ENCODE assay signal across 21 mouse cellular contexts in genomic region chr17:86529003-86529402, GRCm38 (mm10). TPM values are rescaled to one million over a fixed set of nuclear protein-coding genes. Genes with fewer than 3 reads are reported as not detected.
A peak's percentile ranks its signal among the peaks of the same experiment; 100 is the strongest.
DNase-seq lines count a peak whose midpoint lies in the region; ATAC-seq and TF ChIP-seq lines count a peak whose summit lies in the region.
"Had no signal": no experiment of that assay in that cellular context is flagged by ENCODE, and none has a peak within 500 bp of the region (broad histone marks: within the 10 kb centered on the region; RNA-seq: fewer than 3 reads in every experiment).

No protein-coding gene starts in this region.

- intact Hi-C loops in gastrocnemius, adult 2 months (cut with DNase I) = no loop called here
- intact Hi-C loops in left cerebral cortex, adult 2 months (cut with DNase I) = no loop called here
- intact Hi-C loops in left cerebral cortex, postnatal 36 days (cut with DNase I) = no loop called here

- no peaks in the 10 kb centered on the region for H3K36me3 ChIP-seq in kidney, embryonic 15.5 days
- H3K36me3 ChIP-seq: embryonic facial prominence, embryonic 13.5 days; forebrain, embryonic 12.5 days; hindbrain, embryonic 12.5 days had no signal

- H3K27me3 ChIP-seq in kidney, embryonic 15.5 days = no peaks in the 10 kb centered on the region
- H3K27me3 ChIP-seq: embryonic facial prominence, embryonic 13.5 days; forebrain, embryonic 12.5 days; heart, embryonic 12.5 days; hindbrain, embryonic 12.5 days had no signal

- peak overlapping the region; percentile 70 for H3K27ac ChIP-seq in gastrocnemius, adult 2 months
- H3K27ac ChIP-seq in kidney, embryonic 15.5 days = peak overlapping the region; percentile 87
- peak overlapping the region; percentile 12; the same call in 1 of the 2 replicates for H3K27ac ChIP-seq in left cerebral cortex, adult 2 months
- H3K27ac ChIP-seq in brown adipose tissue, adult 24 weeks (replicated peaks; ENCODE audit: low read depth, low read length) = peak overlapping the region; percentile 44
- H3K27ac ChIP-seq: embryonic facial prominence, embryonic 13.5 days; forebrain, embryonic 12.5 days; hindbrain, embryonic 12.5 days had no signal

- no peak for DNase-seq in gastrocnemius, adult 2 months
- DNase-seq in gastrocnemius, postnatal 10 days = no peak
- no peak for DNase-seq in kidney, postnatal 4 days
- no peak for DNase-seq in left cerebral cortex, adult 2 months (ENCODE audit: extremely low spot score in 1 of 2, low spot score in 2 of 2)
- no peak for DNase-seq in left cerebral cortex, postnatal 36 days (ENCODE audit: low spot score in 2 of 2)
- DNase-seq in right cerebral cortex, postnatal 4 days = no peak
- DNase-seq: adrenal gland, postnatal 10 days; cerebellum, adult 18-20 months; cerebellum, adult 9-11 months; cerebellum, postnatal 36 days; heart, adult 18-20 months; heart, postnatal 4 days had no signal

- TF ChIP-seq CTCF in gastrocnemius, adult 2 months (IDR thresholded peaks at IDR 0.05) = no peak
- TF ChIP-seq CTCF in left cerebral cortex, adult 2 months (IDR thresholded peaks at IDR 0.05) = no peak

- H3K4me2 ChIP-seq in kidney, embryonic 15.5 days = no peak overlapping the region
- H3K4me2 ChIP-seq: embryonic facial prominence, embryonic 13.5 days; forebrain, embryonic 12.5 days; heart, embryonic 12.5 days; hindbrain, embryonic 12.5 days had no signal

- peaks cover 49% of the 10 kb centered on the region for H3K4me1 ChIP-seq in kidney, embryonic 15.5 days
- peaks cover 46% of the 10 kb centered on the region for H3K4me1 ChIP-seq in brown adipose tissue, adult 24 weeks (ENCODE audit: control insufficient read depth, insufficient read depth, insufficient read length, low read length)

- WGBS in kidney, embryonic 15.5 days = 63% methylated on average over 10 of the region's 10 CpGs

- no peak overlapping the region for H3K9ac ChIP-seq in kidney, embryonic 15.5 days
- H3K9ac ChIP-seq: embryonic facial prominence, embryonic 13.5 days; forebrain, embryonic 12.5 days; heart, embryonic 12.5 days; hindbrain, embryonic 12.5 days had no signal

- H3K9me3 ChIP-seq in kidney, embryonic 15.5 days (replicated peaks) = no peaks in the 10 kb centered on the region
- H3K9me3 ChIP-seq: embryonic facial prominence, embryonic 13.5 days; forebrain, embryonic 12.5 days; heart, embryonic 12.5 days; hindbrain, embryonic 12.5 days had no signal

- H3K4me3 ChIP-seq in gastrocnemius, adult 2 months = no peak overlapping the region
- no peak overlapping the region for H3K4me3 ChIP-seq in kidney, embryonic 15.5 days (replicated peaks)
- H3K4me3 ChIP-seq in left cerebral cortex, adult 2 months = no peak overlapping the region
- H3K4me3 ChIP-seq in brown adipose tissue, adult 24 weeks (ENCODE audit: insufficient read depth, low read depth, low read length) = no peak overlapping the region
- H3K4me3 ChIP-seq: embryonic facial prominence, embryonic 13.5 days; forebrain, embryonic 12.5 days; heart, embryonic 12.5 days; hindbrain, embryonic 12.5 days had no signal

- no peak for ATAC-seq in kidney, embryonic 15.5 days (replicated peaks; ENCODE audit: low FRiP score)
- ATAC-seq: forebrain, embryonic 16.5 days; hindbrain, embryonic 16.5 days had no signal

RNA-seq across cellular contexts. Expression of gene Gm10309, which starts 24.0 kb away (rescaled TPM):
- under 1 TPM; 0.13 to 0.22 TPM for total RNA-seq in gastrocnemius, adult 2 months (2021)
- total RNA-seq in gastrocnemius, postnatal 10 days (2021) = under 1 TPM in 1 of 2 experiments, not detected in 1; 0.14 TPM
- polyA plus RNA-seq in kidney, embryonic 15.5 days (2015; fragmentation: Nextera tagmentation; extraction: Ambion mirVana) = 0.30 and 0.31 TPM in 2 replicates
- total RNA-seq in left cerebral cortex, adult 2 months (2021) = not detected
- not detected for total RNA-seq in left cerebral cortex, postnatal 36 days (2021)
- not detected in 2 replicates for polyA plus RNA-seq in brown adipose tissue, adult 24 weeks (2012; ENCODE audit: insufficient read depth, insufficient read length, missing spikeins)
- total RNA-seq: MEL had no signal

Comparison
In these comparisons a context has a peak if more than half of its experiments do, and no peak if none do; other contexts are left out.
1. H3K27ac ChIP-seq: peak in every context shown above with its lines; median percentile 87 in kidney, embryonic 15.5 days; 70 in gastrocnemius, adult 2 months; 44 in brown adipose tissue, adult 24 weeks; 12 in left cerebral cortex, adult 2 months.